Mouse (Mus musculus) forebrain, embryonic 12.5 days (tissue): ENCODE data around the gene Rbm5. TPM values are rescaled to one million over a fixed set of nuclear protein-coding genes. Genes with fewer than 3 reads are reported as not detected.

Source experiments
- ATAC-seq: fragments of 200-750 bp; cut with Nextera tagmentation; 2 replicates; pipeline ENCODE4 v1.8.0; 2017; ENCODE audit warnings: moderate TSS enrichment; ENCODE audit not compliant: low FRiP score
- H3K27ac ChIP-seq: fragments of 300-500 bp; sonication (generic); 2 replicates; pipeline ENCODE4 v1.5.1; 2016; ENCODE audit warnings: mild to moderate bottlenecking
- H3K27me3 ChIP-seq: fragments of 300-500 bp; sonication (generic); 2 replicates; pipeline ENCODE4 v1.6.1; 2016; ENCODE audit warnings: mild to moderate bottlenecking
- H3K36me3 ChIP-seq: fragments of 300-500 bp; sonication (generic); replicated peaks from 2 replicates; pipeline ENCODE4 v1.6.1; 2016; ENCODE audit warnings: mild to moderate bottlenecking
- H3K4me1 ChIP-seq: fragments of 300-500 bp; sonication (generic); 2 replicates; pipeline ENCODE4 v1.6.1; 2016
- H3K4me2 ChIP-seq: fragments of 300-500 bp; sonication (generic); 2 replicates; pipeline ENCODE4 v1.6.1; 2016; ENCODE audit warnings: mild to moderate bottlenecking, moderate library complexity
- H3K4me3 ChIP-seq: fragments of 300-500 bp; sonication (generic); replicated peaks from 2 replicates; pipeline ENCODE4 v1.5.1; 2016; ENCODE audit warnings: mild to moderate bottlenecking
- H3K9ac ChIP-seq: fragments of 300-500 bp; sonication (generic); 2 replicates; pipeline ENCODE4 v1.6.1; 2016; ENCODE audit warnings: mild to moderate bottlenecking
- H3K9me3 ChIP-seq: fragments of 300-500 bp; sonication (generic); 2 replicates; pipeline ENCODE4 v1.6.1; 2016
- WGBS: fragments of 180-500 bp; shearing (Covaris S2); methylation state at CpG from one replicate; pipeline ENCODE4 v1.1.7; 2016; 5-methylcytosine and 5-hydroxymethylcytosine counted together
- polyA plus RNA-seq: library from polyadenylated mRNA; unstranded; fragments of >200 nt; fragmentation: Nextera tagmentation; extraction: Ambion mirVana; gene quantifications from 2 replicates; pipeline ENCODE4 v1.2.1, GENCODE M21; 2016

The Rbm5 gene
- polyA plus RNA-seq: 232 and 237 TPM in 2 replicates

DNA sequence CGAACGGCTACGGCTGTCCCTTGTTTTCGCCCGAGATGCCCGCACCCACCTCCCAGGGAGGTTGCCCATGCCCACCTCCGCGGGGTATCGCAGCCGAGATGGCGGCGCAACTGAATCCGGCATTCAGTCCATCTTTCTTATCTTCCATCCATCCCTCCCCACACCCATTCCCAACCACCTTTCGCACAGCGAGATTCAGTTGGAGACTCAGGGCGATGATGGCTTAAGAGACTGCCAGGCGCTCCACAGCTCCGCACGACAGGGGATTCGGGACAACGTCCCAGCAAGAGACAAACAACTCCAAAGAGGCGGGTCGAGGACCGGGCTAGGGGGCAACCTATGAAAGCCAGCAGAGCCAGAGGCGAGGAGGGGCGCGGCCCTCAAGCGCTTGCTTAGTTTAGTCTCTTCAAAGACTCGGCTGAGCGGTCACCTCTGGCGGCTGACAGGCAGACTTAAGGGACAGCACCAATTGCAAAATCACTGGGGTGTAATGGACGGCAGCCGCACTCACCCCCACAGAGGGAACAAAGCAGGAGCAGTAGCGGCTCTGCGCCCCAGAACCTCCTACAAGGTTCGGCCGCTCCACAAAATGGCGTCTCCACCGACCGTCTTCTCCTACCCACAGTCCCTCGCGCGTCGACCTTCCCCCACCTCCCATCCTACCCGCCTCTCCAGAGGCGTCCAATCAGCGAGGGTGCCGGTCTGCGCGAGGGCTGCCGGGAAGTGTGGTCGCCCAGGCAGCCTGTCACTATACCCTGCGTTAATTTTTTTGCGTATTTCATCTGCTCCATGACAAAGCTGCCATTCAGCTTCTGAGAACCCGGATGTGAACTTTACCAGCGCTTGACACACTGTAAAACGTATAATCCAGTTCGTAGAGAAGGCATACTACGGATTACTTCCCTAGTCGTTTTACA, at the start of gene Rbm5:
Rbm5 (minus strand) TSS at position 623 of the 917 bp plus-strand sequence.
- H3K4me1 ChIP-seq: peaks cover 20% of the 10 kb centered on the region
- ATAC-seq: peak; percentile 100
- H3K9me3 ChIP-seq: no peaks in the 10 kb centered on the region
- H3K27ac ChIP-seq: peak within 1 kb of the TSS; percentile 92
- peak within 1 kb of the TSS; percentile 98 for H3K4me3 ChIP-seq
- under 1% methylated on average over 60 of the region's 60 CpGs for WGBS
- H3K27me3 ChIP-seq: no peaks in the 10 kb centered on the region
- H3K36me3 ChIP-seq: peaks cover 63% of the 10 kb centered on the region
- peak within 1 kb of the TSS; percentile 99 for H3K9ac ChIP-seq
- peak within 1 kb of the TSS; percentile 66 for H3K4me2 ChIP-seq

DNA sequence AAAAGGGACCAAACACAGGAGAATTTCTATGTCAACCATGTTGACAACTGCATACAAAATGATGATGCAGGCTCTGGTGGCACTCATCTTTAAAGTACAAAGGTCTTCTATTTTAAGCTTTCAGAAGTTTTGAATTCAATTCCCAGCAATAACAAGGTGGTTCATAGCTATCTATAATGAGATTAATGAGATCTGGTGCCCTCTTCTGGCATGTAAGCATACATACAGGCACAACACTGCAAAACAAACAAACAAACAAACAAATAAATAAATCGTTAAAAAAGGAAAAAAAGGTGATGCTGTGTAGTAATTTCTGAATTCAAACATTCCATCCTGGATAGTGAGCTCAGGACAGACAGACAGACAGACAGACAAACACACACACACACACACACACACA, 41.3 kb upstream of the Rbm5 start:
- no peak overlapping the region for H3K27ac ChIP-seq
- 93% methylated on average over 1 of the region's 1 CpGs for WGBS
- no peak overlapping the region for H3K4me3 ChIP-seq
- no peaks in the 10 kb centered on the region for H3K4me1 ChIP-seq
- H3K36me3 ChIP-seq: peaks cover 22% of the 10 kb centered on the region
- no peaks in the 10 kb centered on the region for H3K27me3 ChIP-seq
- no peak for ATAC-seq
- no peak overlapping the region for H3K4me2 ChIP-seq
- H3K9ac ChIP-seq: no peak overlapping the region
- no peaks in the 10 kb centered on the region for H3K9me3 ChIP-seq

DNA sequence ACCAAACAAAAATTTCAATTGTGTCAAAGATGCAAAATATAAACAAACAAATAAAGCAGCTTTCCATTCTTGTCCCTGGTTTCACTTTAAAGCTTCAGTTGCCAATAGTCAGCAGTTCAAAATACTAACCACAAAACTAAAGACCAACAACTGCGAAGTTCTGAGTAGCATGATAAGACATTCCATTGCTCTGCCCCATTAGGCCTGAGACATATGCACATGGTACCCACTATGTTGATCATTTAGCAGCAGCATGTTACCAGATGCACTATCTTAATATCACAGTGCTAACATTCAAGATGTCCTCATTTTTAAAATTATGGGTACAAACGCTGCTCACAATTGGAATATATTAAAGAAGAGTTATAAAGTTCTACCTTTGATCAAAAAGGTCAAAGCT, 40.2 kb upstream of the Rbm5 start:
- no peak for ATAC-seq
- no peak overlapping the region for H3K9ac ChIP-seq
- peaks cover 16% of the 10 kb centered on the region for H3K36me3 ChIP-seq
- 95% methylated on average over 2 of the region's 2 CpGs for WGBS
- H3K9me3 ChIP-seq: no peaks in the 10 kb centered on the region
- H3K4me3 ChIP-seq: no peak overlapping the region
- H3K27me3 ChIP-seq: no peaks in the 10 kb centered on the region
- H3K27ac ChIP-seq: no peak overlapping the region
- no peak overlapping the region for H3K4me2 ChIP-seq
- no peaks in the 10 kb centered on the region for H3K4me1 ChIP-seq

DNA sequence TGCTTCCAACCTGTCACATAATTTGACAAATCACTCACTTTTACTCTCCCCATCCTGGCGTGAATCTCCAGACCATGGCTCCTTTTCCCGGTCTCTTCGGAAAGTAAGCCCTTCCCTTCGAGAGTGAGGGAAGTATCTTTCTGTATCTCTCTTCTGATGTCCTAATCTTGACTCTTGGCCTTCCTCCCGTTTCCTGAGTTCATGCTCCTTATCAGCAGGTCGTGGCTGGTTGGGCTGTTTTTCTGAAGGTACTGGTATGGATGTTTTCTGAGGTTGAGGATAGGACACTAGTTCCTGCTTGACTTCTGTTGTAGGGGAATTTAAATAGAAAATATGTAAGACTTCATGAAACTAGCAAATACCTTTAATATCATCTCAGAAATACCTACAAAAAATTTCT, 20.9 kb upstream of the Rbm5 start:
- no peaks in the 10 kb centered on the region for H3K9me3 ChIP-seq
- no peak overlapping the region for H3K27ac ChIP-seq
- peaks cover 66% of the 10 kb centered on the region for H3K36me3 ChIP-seq
- H3K27me3 ChIP-seq: no peaks in the 10 kb centered on the region
- no peak overlapping the region for H3K9ac ChIP-seq
- H3K4me3 ChIP-seq: no peak overlapping the region
- H3K4me1 ChIP-seq: no peaks in the 10 kb centered on the region
- WGBS: 93% methylated on average over 6 of the region's 6 CpGs
- H3K4me2 ChIP-seq: no peak overlapping the region
- ATAC-seq: no peak

DNA sequence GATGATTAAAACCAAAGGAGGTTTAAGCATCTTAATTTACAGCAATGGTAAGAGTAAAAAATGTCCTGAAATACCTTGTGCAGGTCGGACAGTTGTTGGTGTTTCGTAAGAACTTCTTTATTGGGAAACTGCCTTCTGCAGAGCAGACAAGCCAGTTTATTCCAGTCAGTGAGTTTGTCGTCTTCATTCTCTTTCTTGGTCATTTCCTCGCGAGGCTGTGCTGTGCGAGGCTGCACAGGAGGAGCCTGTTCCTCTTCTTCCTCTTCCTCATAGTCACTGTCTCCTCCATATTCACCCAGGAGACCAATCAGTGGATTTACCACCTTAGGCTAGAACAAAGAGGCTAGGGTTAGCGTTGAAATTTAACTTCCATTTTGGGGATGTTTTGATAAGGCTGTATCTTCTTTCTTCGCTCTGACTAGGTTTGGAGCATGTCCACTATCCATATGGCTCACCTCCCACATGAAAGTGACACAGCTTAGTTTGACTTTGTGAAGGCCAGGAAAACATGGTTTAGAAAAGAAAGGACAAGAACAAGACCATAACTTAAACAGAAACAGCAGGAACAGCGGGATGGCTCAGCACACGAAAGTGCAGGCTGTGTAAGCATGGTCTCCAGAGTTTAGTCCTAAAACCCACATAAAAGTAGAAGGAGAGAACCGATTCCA, 11.9 kb upstream of the Rbm5 start:
- Histone ChIP-seq H3K4me3 (no peak overlapping the region), H3K4me1 (no peaks in the 10 kb centered on the region), H3K27ac (no peak overlapping the region), H3K9me3 (no peaks in the 10 kb centered on the region), H3K27me3 (no peaks in the 10 kb centered on the region), H3K36me3 (peaks cover 82% of the 10 kb centered on the region), H3K9ac (no peak overlapping the region), H3K4me2 (no peak overlapping the region)
- no peak for ATAC-seq
- 96% methylated on average over 11 of the region's 11 CpGs for WGBS

DNA sequence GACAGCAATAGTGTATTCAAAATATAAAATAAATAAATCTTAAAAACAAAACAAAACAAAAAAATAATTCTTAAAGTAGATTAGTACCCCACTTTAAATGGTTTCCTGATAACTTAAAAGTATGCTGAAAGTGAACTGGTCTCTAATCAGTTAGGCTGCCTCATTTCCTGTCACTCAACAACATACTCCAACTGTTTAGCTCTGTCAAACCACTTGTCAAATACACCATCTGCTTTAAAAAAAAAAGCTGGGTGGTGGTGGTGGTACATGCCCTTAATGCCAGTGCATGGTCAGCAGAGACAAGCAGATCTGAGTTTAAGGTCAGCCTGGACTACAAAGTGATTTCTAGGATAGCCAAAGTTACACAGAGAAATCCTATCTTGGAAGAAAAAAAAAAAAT, 6.0 kb upstream of the Rbm5 start:
- Histone ChIP-seq H3K27ac (no peak overlapping the region), H3K9me3 (no peaks in the 10 kb centered on the region), H3K4me1 (no peaks in the 10 kb centered on the region), H3K9ac (no peak overlapping the region), H3K4me2 (no peak overlapping the region), H3K36me3 (peaks cover 79% of the 10 kb centered on the region), H3K27me3 (no peaks in the 10 kb centered on the region), H3K4me3 (no peak overlapping the region)
- ATAC-seq: no peak

DNA sequence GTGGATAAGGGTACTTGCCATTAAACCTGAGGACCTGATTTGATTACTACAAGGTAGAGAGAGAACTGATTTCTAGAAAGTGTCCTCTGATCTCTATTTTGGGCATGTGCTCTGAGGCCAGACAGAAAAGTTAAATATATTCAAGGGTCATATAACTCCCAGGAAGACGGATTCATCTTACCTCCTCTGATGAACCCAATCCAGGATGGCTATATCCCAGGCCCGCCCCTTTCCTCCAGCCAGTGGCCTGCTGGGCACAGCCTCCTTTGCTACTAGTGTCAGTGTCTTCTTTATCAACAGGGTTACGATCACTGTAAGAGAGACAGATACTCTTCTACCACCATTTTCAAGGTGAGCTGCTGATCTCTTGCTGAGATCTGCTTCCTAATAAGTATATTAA, 3.6 kb upstream of the Rbm5 start:
- H3K9me3 ChIP-seq: no peaks in the 10 kb centered on the region
- WGBS: 89% methylated on average over 3 of the region's 3 CpGs
- no peak for ATAC-seq
- peaks cover 57% of the 10 kb centered on the region for H3K36me3 ChIP-seq
- H3K4me2 ChIP-seq: no peak overlapping the region
- H3K4me1 ChIP-seq: peaks cover 7% of the 10 kb centered on the region
- H3K27ac ChIP-seq: no peak overlapping the region
- H3K9ac ChIP-seq: no peak overlapping the region
- H3K4me3 ChIP-seq: no peak overlapping the region
- no peaks in the 10 kb centered on the region for H3K27me3 ChIP-seq

DNA sequence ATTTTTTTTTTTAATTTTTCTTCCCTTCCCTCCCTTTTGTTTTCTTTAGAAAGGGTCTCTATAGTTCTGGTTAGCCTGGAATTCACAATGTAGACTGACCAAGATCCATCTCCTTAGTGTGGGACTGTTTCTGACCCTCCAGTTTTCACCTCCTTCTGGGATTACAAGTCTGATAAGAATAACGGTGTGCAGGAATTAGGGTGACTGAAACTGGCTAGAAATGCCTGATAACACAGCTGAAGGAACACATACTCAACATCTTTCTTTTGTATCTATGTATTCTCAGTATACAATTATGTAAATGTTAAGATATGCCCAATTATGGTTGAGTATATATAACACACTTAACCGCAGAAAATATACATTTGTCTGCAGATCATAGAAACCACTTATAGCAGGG, 986 bp upstream of the Rbm5 start:
- Histone ChIP-seq H3K4me1 (peaks cover 20% of the 10 kb centered on the region), H3K27me3 (no peaks in the 10 kb centered on the region), H3K27ac (no peak overlapping the region), H3K36me3 (peaks cover 63% of the 10 kb centered on the region), H3K4me3 (no peak overlapping the region), H3K9ac (no peak overlapping the region), H3K4me2 (no peak overlapping the region), H3K9me3 (no peaks in the 10 kb centered on the region)
- WGBS: 82% methylated on average over 2 of the region's 2 CpGs
- ATAC-seq: no peak

DNA sequence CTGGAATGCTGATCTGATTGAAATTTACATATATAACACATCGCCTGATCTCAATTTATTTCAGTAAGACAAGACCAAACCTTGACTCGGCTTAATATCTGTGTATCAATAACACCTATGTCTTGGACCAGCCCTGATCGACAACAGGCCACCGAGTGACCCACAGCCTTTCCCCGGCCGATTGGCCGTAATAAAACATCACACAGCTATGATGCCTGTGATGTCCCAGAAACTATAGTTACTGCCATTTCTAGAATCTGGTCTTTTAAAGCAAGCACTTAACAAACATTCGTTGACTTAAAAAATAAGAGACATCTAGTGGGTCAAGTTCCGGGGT, 791 bp downstream of the Rbm5 start:
- H3K4me2 ChIP-seq: peak overlapping the region; percentile 66
- peak overlapping the region; percentile 98 for H3K4me3 ChIP-seq
- no peak for ATAC-seq
- peaks cover 20% of the 10 kb centered on the region for H3K4me1 ChIP-seq
- no peaks in the 10 kb centered on the region for H3K27me3 ChIP-seq
- H3K9ac ChIP-seq: peak overlapping the region; percentile 99
- H3K9me3 ChIP-seq: no peaks in the 10 kb centered on the region
- H3K36me3 ChIP-seq: peaks cover 64% of the 10 kb centered on the region
- H3K27ac ChIP-seq: peak overlapping the region; percentile 92
- under 1% methylated on average over 9 of the region's 9 CpGs for WGBS

DNA sequence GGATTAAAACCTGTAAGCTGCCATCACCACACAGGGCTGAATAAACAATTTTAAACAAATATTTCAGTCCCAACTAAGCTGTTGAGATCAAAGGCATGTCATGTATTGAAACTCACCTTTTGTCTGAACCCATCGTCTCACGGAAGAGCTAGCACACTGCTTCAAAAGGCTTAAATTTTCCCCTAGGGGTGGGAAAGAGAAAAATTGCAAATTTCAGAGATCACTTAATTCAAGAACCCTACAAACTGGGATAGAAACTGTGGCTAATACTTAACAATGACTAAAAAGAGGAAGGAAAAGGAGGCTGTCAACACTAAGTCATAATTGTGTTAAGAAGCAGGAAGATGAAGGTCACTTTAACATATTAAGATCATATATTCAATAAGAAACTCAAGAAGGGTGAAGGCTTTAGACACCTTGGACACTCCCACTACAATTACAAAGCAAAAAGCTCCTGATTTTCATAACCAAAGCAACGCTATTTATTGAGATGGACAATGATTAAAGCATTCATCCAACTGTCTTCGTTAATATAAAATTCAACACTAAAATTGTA, 1.3 kb downstream of the Rbm5 start:
- ATAC-seq: no peak
- H3K27me3 ChIP-seq: no peaks in the 10 kb centered on the region
- H3K36me3 ChIP-seq: peaks cover 64% of the 10 kb centered on the region
- H3K4me1 ChIP-seq: peaks cover 20% of the 10 kb centered on the region
- 16% methylated on average over 4 of the region's 4 CpGs for WGBS
- no peak overlapping the region for H3K27ac ChIP-seq
- H3K4me3 ChIP-seq: peak overlapping the region; percentile 98
- no peaks in the 10 kb centered on the region for H3K9me3 ChIP-seq
- H3K9ac ChIP-seq: peak overlapping the region; percentile 99
- peak overlapping the region; percentile 66 for H3K4me2 ChIP-seq

DNA sequence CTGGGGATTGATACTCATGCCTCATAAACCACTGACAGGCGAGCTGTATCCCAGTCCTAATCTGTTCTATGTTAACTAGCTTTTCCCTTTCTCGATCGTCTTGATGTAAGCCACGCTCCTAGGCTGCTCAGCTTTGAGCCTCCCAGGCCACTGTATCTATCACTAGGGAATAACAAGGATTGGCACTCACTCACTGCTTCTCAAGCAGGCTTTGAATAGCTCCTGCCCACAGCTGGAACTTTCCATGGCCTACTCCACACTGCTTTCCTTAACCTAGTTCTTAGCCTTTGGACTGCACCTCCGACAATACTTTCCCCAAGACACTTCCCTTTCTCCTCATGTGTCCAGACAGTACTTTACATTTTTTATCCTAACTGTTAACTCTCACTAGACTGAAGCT, 1.9 kb downstream of the Rbm5 start:
- Histone ChIP-seq H3K27ac (no peak overlapping the region), H3K9ac (peak overlapping the region; percentile 99; the same call in 1 of the 2 replicates), H3K9me3 (no peaks in the 10 kb centered on the region), H3K4me3 (peak overlapping the region; percentile 98), H3K36me3 (peaks cover 64% of the 10 kb centered on the region), H3K4me1 (peaks cover 20% of the 10 kb centered on the region), H3K4me2 (peak overlapping the region; percentile 66), H3K27me3 (no peaks in the 10 kb centered on the region)
- WGBS: 90% methylated on average over 5 of the region's 5 CpGs
- ATAC-seq: no peak

DNA sequence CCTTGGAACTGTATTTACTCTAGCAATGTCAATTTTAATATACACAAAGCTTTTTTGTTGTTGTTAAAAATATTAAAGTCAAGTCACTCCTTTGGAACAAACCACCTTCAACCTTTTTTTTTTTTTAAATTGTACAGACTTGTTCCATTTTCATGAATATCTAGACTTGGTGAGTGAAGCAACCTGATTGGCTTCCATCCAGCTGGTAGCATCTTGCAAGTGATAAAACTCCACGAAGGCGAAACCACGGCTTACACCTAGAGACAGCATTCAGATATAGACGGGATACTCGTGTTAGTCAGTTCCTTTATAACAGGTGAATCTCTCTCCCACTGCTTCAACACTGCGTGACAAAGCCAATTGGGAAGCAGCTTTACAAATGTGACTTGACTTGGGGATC, 11.2 kb downstream of the Rbm5 start:
- Histone ChIP-seq H3K27me3 (no peaks in the 10 kb centered on the region), H3K9me3 (no peaks in the 10 kb centered on the region), H3K4me3 (no peak overlapping the region), H3K4me1 (no peaks in the 10 kb centered on the region), H3K9ac (no peak overlapping the region), H3K4me2 (no peak overlapping the region), H3K27ac (no peak overlapping the region), H3K36me3 (peaks cover 92% of the 10 kb centered on the region)
- WGBS: 94% methylated on average over 6 of the region's 6 CpGs
- no peak for ATAC-seq
